Mouse (Mus musculus): ENCODE results near the gene Nelfcd.
A peak's percentile ranks its signal among the peaks of the same experiment; 100 is the strongest.

Gene Nelfcd

DNA sequence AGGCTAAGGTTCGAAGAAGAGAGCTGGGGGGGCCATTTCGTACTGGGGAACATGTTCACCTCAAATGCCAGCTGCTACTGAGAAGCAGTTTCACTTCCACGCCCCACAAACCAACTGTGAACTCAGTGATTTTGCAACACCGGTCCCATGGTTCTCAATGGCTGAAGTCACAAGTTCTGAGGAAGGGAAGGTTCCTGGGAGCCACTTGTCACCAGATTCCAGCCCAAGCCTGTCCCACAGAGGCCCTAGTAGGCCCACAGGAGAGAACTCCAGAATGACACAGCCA is 22.0 kb downstream of the Nelfcd start:
- DNase-seq (ENCODE audit: low read depth), result no peak

DNA sequence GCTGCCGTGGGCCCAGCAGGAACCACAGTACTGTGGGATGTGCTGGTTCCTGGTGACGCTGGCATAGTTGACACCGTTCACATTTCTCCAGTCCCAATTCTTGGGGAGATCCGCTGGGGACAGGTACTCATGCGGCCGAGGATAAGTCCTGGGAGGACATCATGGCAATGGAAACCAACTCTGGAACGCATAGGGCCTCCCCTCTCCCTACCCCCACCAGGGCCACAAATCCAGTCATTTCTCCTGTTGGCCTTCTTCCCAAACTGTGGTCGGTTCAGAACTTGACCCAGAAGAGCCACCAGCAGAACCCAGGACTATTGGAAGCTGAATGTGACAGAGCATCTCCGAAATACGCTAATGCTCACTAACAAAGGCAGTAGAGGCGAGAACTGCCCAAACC is 22.6 kb downstream of the Nelfcd start:
- no peak for DNase-seq (ENCODE audit: low read depth)

DNA sequence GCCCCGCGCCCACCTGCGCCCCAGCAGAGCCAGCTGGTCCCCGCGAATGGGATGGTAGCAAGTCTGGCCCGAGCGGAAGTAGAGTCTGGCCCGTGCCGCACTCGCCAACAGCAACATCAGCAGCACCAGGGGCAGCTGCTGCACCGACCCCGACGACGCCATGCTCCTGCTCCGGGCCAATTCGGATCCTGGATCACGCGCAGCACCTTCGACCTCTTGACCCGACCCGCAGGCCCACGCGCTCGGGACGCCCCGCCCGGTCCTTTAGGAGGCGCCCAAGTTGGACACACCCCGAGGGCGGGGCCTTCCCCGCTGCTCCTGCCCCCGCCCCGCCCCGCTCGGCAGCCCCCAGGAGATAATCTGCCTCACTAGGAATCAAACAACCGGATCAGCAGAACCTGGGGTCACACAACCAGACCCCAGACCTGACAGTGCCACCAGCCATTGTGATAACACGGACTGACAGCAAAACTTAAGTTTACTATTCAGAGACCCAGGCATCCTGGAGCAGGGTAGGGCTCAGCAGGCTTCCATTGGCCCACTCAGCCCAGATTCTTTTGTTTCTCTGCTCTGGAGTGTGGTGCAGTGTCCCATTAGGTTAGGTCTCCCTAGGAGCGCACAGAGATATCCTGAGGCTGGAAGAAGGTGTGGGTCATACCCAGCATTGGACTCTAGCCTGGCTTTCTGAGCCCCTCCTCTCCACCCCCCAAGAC is 23.3 kb downstream of the Nelfcd start, which contains the start of gene Ctsz:
TSS of gene Ctsz (minus strand) at position 303 of the 713 bp plus-strand sequence.
- DNase-seq (ENCODE audit: low read depth), result no peak

DNA sequence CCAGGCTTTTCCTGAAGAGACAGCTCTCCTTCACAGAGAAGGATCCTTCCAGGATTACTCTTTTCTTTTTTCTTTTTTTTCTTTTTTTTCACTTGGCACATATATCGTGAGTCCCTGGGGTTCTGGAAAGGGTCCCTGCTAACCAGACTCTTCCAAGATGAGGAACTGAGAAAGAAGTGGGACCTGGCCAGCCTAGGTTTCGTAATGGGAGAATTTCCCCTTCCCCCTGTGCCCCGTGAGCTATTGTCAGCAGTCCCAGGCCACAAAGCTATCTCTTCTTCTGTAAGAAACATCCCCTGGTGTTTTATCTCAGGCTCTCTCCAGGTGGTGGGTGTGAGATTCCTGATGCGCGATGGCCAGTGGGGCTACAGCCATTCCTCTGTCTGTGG is 23.8 kb downstream of the Nelfcd start:
- no peak for DNase-seq (ENCODE audit: low read depth)

DNA sequence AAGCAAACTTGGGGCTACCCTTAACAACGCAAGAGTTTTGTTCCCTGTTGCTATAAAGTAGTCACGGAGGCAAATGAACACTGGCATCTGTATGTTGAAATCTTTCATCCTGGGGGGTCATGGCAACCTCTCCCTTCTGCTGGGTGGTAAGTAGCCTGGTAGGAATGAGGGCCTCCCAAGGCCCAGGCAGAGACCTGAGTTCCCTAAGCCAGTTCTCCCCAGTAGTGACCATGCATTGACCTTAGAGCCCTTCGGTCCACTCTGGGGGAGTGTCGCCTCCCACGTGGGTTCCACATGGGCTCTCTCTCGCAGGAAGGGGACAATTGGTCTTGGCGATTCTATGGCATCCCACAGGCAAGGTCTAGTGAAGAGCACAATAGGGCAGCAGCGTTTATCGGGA is 24.4 kb downstream of the Nelfcd start:
- DNase-seq (ENCODE audit: low read depth), result no peak

DNA sequence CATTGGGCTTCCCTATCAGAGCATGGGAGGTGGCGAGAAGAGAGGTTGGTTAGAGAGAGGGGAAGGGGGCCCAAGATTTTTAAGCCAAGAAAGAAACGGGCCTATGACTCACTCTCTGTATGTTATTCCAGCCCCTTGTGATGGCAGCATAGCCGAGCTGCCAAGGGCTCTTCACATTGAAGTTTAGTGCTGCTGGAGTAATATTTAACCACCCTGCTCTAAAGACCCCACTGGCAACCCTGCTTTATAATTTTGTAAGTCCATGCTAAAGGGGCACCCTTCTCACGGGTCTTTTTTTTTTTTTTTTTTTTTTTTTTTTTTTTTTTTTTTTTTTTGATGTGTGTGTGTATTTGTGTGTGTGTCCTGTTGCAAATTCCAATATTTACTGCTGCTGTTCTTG is 26.3 kb downstream of the Nelfcd start:
- no peak for DNase-seq (ENCODE audit: low read depth)

DNA sequence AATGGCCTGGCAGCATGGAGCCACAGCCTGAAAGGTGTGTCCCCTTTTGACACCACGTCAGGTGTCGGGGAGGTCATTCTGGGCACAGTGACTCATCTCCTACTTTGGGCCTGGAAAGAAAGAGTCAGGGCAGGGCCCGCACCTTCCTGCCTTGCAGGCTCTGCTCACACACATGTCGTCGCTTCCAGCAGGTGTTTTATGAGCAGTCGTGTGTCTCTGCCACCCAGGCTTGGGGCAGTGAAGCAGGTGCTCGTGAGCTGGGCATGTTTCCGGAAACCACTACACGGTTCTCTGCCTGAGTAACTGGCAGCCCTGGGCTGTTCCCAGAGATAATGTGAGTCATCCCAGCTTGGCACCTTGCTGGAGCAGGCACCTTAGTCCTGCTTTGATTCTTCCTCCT is 26.9 kb downstream of the Nelfcd start:
- no peak for DNase-seq (ENCODE audit: low read depth)

DNA sequence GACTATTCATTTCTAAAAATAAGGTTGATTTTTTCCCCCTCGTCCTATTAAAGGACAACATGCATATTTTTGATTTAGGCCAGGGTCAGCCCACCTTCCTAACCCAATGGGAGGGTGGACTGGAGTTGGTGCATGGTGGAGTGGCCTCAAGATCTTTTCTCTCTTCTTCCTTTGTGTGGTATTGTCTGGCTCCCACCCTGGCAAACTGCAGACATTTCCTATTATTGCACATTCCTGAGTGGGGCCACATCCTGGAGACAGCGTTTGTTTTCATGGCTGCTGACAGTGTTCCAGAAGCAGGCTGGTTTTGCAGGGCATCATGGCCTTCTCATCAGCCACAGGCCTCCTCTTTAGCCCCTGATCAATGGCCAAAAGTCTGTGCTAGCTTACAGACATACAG is 27.4 kb downstream of the Nelfcd start:
- no peak for DNase-seq (ENCODE audit: low read depth)

DNA sequence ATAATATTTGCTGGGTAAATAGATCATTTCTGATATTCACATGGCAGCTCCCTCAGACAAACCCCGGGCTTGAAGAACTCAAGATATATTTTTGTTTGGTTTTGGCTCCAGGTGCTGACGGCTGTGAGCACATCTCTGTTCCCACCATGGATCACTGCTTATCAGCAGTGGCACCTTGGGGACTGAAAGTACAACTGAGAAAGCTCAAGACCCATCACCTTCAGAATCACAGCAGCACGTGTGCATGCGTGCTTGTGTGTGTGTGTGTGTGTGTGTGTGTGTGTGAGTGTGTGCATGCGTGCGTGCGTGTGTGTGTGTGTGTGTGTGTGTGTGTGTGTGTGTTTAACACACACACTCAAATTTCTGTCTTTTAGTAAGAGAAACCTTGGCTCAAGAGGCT is 28.8 kb downstream of the Nelfcd start:
- no peak for DNase-seq (ENCODE audit: low read depth)

DNA sequence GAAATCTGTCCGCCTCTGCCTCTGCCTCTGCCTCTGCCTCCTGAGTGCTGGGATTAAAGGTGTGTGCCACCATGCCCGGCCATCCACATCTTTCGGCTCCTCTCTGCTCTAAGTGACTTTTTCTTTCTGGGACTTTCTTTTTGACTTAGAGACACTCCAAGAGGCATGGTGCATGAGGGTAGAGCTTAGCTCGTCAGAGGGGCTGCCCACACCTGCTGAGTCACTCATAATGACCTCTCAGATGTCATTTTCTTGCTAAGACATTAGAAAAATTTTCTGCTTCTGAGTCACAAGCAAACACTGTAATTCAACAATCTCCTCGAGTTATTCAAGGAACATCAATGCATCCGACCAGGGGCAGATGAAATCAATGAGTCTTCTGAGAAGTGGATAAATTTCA is 29.4 kb downstream of the Nelfcd start:
- no peak for DNase-seq (ENCODE audit: low read depth)

DNA sequence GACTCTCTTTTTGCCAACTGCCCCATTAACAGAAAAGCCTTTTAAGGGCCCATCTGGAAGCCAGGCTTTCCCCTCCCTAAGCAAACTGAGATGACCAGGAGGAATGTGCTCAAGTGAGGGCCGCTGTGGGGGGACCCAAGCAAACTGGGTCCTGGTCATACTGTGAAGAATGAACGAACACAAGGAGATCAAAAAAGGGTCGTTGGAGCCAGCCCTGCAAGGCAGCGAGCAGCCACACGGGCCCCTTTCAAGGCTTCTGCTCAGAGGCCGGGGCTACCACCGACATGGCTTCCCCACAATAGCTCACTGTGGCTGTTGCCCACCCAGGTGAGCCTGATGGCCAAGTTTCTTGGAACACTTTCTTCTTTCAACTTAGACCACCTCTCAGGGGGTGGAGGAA is 30.9 kb downstream of the Nelfcd start:
- DNase-seq (ENCODE audit: low read depth), result no peak

DNA sequence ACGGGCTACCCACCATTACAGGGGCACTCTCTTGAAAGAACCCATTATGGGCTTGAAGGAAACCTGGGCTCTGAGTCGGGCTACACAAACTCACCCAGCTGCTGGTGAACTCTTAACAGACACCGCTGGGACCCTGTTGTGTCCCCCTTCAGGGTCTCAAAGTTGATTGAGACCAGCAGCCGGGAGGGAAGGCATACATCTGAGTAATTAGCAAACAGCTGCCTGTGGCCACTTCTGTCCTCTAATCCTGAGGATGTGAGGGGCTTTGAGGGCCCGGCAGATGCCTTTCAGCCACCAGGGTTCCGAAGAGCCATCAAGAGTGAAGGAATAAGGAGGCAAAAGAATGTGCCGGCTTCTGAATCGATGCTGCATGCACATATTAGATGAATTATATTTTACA is 31.3 kb downstream of the Nelfcd start:
- no peak for DNase-seq (ENCODE audit: low read depth)

DNA sequence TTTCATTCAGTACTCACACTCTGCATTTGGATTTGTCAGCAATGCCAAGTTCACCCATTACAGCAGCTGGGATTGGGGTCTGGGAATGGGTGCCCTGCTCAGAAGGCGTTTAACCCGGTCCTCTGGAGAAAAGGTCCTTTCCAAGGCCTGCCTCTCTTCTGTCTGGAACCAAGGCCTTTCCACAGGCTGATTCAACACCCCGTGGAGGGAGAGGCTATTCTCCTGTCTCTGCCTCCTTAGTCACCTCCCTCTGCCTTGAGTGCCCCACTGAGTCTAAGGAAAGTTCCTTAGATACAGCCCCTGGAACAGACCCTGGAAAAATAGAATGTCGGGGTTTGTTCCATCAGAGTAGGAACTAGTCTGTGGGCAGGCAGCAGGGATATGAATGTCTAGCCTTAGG is 32.8 kb downstream of the Nelfcd start:
- no peak for DNase-seq (ENCODE audit: low read depth)

DNA sequence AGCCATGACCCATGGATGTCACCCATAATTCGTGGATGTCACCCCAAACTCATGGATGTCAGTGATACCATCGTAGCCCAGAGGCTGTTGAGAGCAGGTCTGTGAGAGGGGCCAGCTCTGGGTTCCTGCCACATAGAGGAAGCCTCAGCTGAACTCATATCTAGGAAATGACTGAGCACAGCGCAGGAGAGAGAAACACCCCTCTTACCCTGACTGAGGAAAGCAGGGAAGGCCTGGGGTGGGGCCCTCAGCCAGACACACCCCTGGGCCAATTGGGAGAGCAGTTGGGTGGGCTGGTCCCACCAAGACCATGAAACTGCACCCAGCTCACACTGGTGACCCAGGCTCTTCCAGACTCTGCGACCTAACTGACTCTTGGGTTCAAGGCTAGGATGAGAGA is 34.7 kb downstream of the Nelfcd start, which contains the start of gene Tubb1:
TSS of gene Tubb1 (plus strand) at position 343 of the 400 bp plus-strand sequence.
- no peak for DNase-seq (ENCODE audit: low read depth)

DNA sequence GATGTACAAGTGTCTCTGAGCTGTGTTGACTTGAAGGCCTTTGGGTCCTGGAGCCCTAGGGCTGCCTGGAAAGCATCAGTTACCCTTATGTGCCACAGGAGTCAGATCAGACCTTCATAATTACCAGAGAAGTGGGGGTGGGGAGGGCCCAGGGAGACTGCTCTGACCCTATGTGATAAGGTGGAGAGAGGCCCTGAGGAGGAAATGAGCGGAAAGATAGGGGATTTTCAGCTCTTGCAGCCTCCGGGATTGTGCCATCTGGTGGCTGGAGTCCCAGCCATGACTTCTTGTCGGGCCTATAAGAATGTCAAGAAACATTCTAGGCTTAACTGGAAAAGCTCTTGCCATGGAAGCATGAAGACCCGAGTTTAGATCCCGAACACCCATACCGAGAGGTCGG is 38.1 kb downstream of the Nelfcd start:
- peak; percentile 60 for DNase-seq (ENCODE audit: low read depth)

DNA sequence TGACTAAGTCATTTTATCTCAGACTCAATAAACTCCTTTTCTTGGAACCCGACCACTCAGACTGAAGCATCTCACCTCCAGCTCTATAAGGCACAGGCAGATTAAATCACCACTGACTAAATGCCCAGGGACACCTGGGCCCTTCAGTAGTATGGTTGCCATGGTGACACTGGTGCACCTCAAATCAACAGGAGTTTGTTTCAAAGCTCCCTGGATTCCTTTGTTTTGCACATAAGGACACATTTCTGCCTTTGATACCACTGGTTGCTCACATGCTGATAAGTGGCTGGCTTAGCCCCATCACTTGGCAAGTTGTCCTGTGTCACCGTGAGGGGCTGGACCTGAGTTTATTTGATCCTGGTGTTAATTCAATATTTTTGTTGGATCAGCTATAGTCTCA is 43.8 kb downstream of the Nelfcd start:
- no peak for DNase-seq (ENCODE audit: low read depth)

DNA sequence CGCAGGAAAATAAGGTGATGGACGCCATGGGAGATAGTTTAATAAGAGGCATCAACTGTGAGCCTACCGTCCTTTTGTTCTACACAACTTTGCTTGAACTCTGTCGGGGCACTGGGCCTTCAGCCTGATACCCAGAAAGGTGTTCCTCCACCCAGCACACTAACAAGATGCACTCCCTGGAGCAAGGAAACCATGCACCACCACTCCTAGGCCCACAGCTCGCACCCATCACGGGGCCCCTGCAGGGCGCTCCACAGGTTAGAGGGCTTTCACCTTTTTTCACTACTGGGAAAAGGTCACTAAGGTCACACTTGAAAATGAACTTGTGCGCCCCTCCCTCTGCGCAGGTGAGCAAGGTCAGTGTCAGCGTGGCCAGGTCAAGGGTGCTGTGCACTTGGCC is 47.8 kb downstream of the Nelfcd start:
- no peak for DNase-seq (ENCODE audit: low read depth)

DNA sequence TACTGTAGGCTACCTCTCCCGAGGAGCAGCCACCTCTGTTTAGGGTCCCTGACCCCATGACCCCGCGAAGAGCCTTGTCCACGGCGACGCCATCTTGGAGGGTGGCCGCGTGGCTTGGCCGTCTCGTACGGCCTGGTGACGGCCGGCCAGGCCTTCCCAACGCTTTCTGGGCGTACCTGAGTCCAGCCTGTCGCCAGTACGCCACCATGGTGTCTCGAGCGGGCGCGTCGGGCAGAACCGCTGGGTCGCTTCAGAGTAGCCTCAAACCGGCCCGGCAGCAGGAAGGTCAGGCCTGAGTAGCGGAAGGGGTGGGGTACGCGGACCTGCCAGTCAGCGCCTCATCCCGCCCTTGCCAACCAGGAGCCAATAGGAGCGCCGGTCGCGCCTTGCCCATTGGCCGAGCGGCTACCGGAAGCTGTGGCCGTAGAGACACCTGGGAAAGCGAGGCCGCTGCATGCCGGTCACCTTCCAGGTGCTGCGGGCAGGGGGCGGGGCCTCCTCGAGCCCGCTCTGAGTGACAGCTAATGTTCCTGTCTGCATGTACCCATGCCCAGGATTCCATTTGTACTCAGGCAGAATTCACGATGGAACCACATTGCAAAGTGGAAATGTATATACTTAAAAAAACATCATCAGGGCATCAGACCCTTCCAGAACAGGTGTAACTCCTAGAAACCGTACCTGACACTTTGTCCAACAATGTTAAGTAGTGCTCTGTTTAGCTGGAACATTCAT is 48.4 kb downstream of the Nelfcd start, which contains the start of gene Atp5e:
TSS of gene Atp5e (minus strand) at position 317 of the 735 bp plus-strand sequence.
- DNase-seq (ENCODE audit: low read depth), result peak; percentile 90

DNA sequence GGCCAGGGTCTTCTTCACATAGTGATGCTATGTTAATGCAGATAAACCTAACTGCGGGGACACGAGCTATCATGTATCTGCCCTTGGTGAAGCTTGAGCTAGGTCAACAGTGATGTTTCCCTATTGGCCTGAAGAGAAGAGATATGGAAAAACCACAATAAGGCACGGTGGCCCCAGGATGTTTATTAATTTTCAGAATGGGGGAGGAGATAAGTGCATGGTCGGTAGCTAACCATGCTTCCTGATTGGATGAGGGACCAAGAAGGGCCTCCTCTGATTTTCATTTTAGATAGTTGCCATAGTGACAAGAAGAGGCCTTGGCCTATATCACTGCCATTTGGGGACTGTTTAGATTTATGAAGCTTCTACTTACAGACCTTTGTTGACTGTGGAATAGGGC is 54.7 kb downstream of the Nelfcd start:
- DNase-seq (ENCODE audit: low read depth), result peak; percentile 37

DNA sequence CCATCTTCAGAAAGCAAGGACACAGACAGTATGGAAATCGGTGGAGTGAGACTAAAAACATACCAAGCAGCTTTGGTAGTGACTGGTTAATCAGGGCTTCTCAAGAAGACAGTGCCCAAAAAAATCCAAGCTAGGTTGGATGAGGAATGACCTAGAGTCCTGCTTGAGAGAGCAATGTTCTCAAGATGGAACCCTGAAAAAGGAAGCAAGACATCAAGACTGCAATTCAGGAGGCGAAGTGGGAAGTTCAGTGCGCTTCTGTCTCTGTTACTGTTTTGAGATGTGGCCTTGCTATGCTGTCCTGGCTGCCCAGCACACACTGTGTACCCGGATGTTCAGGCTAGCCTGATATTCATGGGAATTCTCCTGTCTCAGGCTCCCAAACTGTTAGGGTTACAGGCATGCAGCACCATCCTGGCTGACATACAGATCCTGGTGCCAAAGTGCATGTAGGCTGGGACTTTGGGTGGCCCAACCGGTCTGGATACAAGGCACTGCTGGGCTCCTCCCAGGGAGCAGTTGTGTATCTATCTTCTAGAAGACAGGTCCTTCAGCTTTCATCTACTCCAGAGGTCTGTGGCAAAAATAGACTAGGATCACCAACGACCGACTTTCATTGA is 55.3 kb downstream of the Nelfcd start:
- no peak for DNase-seq (ENCODE audit: low read depth)

DNA sequence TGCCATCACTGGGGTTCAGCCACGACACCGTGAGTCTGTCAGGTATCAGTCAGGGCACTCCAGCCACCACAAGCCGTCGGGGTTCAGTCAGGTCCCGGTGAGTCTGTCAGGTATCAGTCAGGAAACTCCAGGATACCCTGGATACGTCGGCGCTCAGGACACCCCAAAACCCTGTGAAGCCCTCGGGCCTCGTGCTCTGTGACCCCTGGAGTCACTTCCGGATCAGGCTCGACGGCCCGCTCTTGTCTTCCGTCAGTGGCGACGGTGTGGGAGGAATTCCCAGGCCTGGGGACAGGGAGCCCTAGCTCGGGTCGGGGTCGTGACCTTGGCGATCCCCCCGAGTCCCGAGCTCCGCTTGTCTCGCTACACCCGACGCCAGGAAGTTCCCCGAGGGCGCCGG is 56.8 kb downstream of the Nelfcd start:
- no peak for DNase-seq (ENCODE audit: low read depth)

DNA sequence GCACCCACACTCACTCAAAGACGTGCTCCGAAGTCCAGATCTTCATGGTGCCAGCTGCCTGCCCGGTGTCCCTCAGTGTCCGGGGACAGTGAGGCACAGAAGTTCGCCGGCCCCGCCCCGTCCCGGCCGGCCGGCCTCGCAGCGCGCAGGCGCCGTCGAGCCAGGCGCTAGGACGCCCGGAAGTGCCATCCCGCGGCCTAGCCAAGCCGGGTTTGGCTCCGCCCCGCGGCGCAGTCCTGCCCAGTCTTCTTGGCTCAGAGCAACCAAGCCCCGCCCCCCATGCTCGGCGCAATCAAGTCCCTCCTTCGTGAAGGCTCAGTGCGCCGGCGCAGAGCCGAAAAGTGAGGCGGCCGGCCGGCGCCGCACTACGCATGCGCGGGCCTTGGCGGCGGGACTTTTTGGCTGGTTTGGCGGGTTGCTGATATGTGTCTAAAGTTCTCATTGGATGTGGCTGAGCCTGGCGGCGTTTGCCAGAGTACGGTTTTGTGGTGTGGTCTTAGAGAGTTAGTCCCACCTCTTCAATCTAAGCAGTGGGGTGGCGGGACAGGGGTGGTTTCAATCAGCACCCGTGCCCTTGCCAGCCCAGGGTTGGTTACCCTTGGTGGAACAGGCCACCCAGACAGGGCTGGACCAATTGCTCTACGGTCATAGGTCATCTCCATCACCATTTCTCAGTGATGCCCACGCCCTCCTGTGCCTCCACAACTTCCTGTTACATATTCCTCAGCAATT is 57.4 kb downstream of the Nelfcd start, which contains the start of gene Prelid3b:
TSS of gene Prelid3b (minus strand) at position 264 of the 732 bp plus-strand sequence.
- peak; percentile 99 for DNase-seq (ENCODE audit: low read depth)

DNA sequence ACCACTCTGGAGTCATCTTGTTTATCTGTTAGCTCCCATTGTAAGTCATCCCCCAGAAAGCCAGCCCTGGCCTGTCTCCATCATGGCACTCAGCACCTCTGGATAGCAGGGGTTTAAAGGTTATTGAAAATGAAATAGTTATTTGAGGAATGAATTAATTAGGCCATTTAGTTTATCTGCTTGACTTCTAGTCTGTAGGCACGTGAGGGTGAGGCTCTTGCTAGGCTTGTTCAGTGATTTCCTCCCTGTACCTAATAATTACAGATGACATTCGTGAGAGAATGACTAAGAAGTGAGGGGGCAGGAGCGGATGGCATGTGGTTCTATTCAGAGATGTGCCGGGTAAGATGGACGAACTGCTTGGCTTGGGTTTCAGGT is 57.9 kb downstream of the Nelfcd start:
- DNase-seq (ENCODE audit: low read depth), result no peak

Measured in 416B (cell line).